Mouse (Mus musculus) bone marrow macrophage, adult 2 months (primary cell): Measurements from ENCODE around the gene Dst. TPM values are rescaled to one million over a fixed set of nuclear protein-coding genes. Genes with fewer than 3 reads are reported as not detected.
"Not testable (repeated sequence)": the region's sequence is repeated elsewhere in the genome, so short reads cannot be mapped to it uniquely, and the experiment has no call there.

Source experiments
- H3K27ac ChIP-seq: 2 replicates; pipeline ENCODE4 v1.5.1; 2012; ENCODE audit warnings: low read depth, low read length; ENCODE audit not compliant: insufficient read depth
- H3K4me1 ChIP-seq: 2 replicates; pipeline ENCODE4 v1.6.1; 2012; ENCODE audit warnings: low read length; ENCODE audit not compliant: control insufficient read depth, insufficient read depth
- H3K4me3 ChIP-seq: 2 replicates; pipeline ENCODE4 v1.5.1; 2012; ENCODE audit warnings: mild to moderate bottlenecking, low read length, moderate library complexity; ENCODE audit not compliant: insufficient read depth
- CTCF ChIP-seq: IDR thresholded peaks from 2 replicates; pipeline ENCODE4 v1.5.1; 2012; ENCODE audit warnings: low read depth, mild to moderate bottlenecking, low read length, moderate library complexity
- POLR2A ChIP-seq: IDR thresholded peaks from 2 replicates; pipeline ENCODE4 v1.6.1; 2012; ENCODE audit warnings: mild to moderate bottlenecking, low read depth, low read length, borderline replicate concordance
- polyA plus RNA-seq: library from polyadenylated mRNA; stranded (reverse); fragments of >200 nt; gene quantifications from 2 replicates; pipeline ENCODE4 v1.2.4, GENCODE M21; 2012; ENCODE audit not compliant: missing spikeins, insufficient read depth, insufficient read length

Dst gene
- polyA plus RNA-seq, 1 experiment, result 8.5 TPM

DNA sequence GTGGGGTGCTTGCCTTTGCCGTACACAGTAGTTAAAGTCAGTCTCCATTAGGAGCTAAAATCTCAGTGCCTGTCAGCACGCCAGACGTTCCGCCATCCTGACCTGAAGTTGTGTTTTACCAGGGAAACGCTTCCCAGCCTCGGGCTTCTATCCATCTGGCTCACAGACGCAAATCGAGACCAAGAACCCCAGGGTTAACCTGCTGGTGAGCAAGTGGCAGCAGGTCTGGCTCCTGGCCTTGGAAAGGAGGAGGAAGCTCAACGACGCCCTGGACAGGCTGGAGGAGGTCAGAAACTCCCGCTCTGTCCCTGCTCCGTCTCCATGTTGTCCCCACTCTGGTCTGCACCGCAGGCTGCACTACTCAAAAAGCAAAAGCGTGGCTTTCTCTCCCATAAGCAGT, 385.2 kb downstream of the Dst start:
- Histone ChIP-seq H3K4me1 (no peaks in the 10 kb centered on the region), H3K4me3 (no peak overlapping the region), H3K27ac (no peak overlapping the region)
- no peak for TF ChIP-seq POLR2A
- TF ChIP-seq CTCF, result no peak

DNA sequence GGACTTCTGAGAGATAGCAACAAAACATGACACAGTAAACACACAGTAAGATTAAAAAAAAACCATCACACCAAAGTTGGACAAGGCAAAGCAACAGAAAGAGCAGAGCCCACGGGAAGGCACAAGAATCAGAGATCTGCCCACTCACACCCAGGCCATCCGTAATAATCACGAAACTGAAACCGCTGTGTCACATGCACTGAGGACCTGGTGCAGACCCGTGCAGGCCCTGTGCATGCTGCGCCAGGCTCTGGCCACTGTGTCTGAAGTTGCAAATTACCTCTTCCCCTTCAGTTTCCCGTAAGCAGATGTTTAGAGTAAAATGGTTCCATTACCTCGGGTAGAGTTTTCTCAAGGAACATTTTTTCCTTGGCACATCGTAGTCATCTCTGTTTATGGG, 389.6 kb downstream of the Dst start:
- no peak overlapping the region for H3K4me3 ChIP-seq
- TF ChIP-seq CTCF, result no peak
- no peak for TF ChIP-seq POLR2A
- H3K4me1 ChIP-seq, result no peaks in the 10 kb centered on the region
- no peak overlapping the region for H3K27ac ChIP-seq

DNA sequence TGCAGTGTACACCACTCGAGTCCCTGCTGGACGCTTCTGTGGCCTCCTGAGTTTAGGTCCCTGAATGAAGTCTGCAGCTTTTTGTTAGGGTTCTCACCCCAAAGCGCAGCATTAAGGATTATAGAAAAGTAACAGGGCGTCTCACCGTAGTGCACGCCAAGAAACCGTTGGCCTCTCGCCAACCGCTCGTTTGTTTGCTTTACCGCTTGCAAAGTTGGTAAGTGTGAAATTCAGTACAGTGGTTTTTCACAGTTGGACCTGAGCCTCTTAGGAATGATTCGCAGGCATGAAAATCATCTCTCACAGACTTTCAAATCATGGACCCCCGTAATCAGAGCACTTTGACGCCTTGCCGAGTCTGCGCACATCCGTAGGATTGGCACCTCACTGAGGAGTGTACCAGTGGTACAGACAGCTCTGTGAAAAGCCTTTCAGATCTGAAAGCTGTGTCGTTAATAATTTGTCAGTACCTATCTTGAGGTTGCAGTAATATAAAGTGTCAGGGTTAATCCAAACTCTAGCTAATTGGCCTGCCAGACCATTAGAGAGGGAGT, 390.7 kb downstream of the Dst start:
- Histone ChIP-seq H3K27ac (no peak overlapping the region), H3K4me1 (no peaks in the 10 kb centered on the region), H3K4me3 (no peak overlapping the region)
- TF ChIP-seq CTCF (no peak), POLR2A (no peak)

DNA sequence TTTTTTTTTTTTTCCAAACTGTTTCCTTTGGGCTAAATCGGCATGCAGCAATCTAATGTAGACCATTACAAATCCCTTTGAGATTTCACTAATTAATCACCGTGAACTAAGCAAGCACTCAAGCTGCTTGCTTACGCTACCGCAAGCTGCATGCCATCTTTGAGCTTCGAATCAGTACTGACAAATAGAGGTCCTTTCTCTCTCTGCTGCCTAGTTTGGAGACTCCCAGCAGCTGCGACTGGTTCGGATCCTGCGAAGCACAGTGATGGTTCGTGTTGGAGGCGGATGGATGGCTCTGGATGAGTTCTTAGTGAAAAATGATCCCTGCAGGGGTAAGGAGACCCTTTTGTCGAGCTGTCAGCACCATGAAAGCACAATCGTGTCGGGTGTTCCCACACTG, 391.5 kb downstream of the Dst start:
- no peak for TF ChIP-seq POLR2A
- TF ChIP-seq CTCF, result no peak
- H3K4me3 ChIP-seq, result no peak overlapping the region
- no peak overlapping the region for H3K27ac ChIP-seq
- H3K4me1 ChIP-seq, result no peaks in the 10 kb centered on the region

DNA sequence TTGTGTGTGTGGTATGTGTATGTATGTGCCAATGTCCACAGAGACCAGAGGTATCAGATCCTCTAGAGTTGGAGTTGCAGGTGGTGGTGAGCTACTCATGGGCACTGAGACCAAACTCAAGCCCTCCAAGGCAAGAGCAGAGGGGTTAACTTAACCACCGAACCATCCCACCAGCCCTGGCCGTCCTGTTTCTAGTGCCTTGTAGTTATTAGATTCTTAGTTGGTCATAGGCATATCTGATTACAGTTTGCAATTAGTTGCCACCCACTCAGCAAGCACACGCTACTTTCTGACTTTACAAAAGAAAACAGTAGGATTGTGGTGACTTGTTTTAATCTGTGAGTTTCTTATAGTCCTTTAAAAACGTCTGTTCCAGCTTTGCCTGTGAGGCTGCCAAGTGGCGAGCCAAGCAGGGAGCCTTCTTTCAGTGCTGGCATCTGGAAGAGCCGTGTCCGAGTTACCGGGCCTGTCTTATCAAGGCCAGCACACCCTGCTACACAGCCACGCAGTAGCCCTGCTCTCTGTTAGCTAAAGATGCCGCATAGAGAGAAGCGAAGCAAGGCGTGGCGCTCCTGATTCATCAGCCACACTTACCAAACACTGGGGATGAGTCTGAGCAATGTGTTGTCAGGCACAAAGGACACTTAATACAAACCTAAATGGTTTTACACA, 392.4 kb downstream of the Dst start:
- Histone ChIP-seq H3K27ac (no peak overlapping the region), H3K4me1 (no peaks in the 10 kb centered on the region), H3K4me3 (no peak overlapping the region)
- TF ChIP-seq POLR2A (no peak), CTCF (no peak)

DNA sequence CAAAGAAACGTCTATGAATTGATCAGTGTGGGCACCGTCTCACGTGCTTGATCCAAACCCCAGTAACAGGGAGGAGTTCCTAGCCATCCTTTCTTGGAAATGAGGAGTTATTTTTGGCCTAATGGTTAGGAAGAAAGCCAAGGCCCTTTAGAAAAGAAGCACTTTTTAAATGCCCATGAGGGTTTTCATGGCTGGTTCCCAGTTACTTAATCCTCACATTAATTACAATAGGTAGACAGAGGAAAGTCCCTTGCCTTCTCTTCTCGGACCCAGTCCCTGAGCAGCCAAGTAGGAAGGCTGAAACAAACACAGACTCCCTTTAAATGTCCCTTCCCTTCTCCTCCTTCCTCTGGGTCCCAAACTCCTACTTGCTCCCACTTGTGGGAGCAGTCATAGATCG, 396.2 kb downstream of the Dst start:
- TF ChIP-seq POLR2A (no peak), CTCF (no peak)
- no peak overlapping the region for H3K4me3 ChIP-seq
- no peak overlapping the region for H3K27ac ChIP-seq
- no peaks in the 10 kb centered on the region for H3K4me1 ChIP-seq

DNA sequence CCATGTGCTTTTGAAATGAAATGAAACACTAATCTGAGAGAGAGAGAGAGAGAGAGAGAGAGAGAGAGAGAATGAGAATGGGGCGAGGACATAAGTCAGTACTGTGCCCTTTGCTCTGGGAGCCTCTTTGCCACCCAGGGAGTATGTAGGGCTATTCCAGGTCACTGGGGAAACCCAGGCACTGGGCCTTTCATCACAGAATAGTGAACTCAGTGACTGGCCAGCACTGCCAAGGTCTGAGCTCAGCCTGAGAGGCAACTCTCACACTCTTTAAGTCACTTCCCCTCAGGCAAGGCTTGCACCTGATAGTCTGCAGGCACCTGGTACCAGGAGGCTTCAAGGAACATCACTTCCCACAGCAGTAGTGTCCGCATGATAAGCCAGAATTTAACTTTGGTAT, 398.7 kb downstream of the Dst start:
- no peak for TF ChIP-seq POLR2A
- TF ChIP-seq CTCF, result no peak
- no peak overlapping the region for H3K4me3 ChIP-seq
- no peak overlapping the region for H3K27ac ChIP-seq
- H3K4me1 ChIP-seq, result peaks cover 8% of the 10 kb centered on the region

DNA sequence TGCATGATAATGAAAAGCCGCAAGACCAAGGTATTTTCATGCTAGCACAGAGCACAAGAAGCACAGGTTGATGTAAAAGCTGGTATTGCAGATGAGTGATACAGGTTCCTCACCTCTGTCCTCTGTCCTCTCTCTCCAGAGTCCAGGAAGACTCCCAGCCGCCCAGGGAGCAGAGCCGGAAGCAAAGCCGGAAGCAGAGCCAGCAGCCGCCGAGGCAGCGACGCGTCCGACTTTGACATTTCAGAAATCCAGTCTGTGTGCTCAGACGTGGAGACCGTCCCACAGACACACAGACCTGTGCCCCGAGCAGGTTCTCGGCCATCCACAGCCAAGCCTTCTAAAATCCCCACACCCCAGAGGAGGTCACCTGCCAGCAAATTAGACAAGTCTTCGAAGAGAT, 399.2 kb downstream of the Dst start:
- no peak overlapping the region for H3K4me3 ChIP-seq
- H3K27ac ChIP-seq, result no peak overlapping the region
- no peak for TF ChIP-seq POLR2A
- TF ChIP-seq CTCF, result no peak
- peaks cover 11% of the 10 kb centered on the region for H3K4me1 ChIP-seq

DNA sequence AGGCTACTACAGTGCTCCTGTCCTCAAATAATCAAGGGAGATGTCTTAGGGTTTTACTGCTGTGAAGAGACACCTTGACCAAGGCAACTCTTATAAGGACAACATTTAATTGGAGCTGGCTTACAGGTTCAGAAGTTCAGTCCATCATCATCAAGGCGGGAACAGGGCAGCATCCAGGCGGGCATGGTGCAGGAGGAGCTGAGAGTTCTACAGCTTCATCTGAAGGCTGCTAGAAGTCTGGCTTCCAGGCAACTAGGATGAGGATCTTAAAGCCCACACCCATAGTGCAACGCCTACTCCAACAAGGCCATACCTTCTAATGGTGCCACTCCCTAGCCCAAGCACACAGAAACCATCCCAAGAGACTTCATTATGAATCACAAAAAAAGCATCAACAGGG, 400.8 kb downstream of the Dst start:
- not testable (repeated sequence) for H3K4me3 ChIP-seq, H3K27ac ChIP-seq
- peaks cover 21% of the 10 kb centered on the region for H3K4me1 ChIP-seq

DNA sequence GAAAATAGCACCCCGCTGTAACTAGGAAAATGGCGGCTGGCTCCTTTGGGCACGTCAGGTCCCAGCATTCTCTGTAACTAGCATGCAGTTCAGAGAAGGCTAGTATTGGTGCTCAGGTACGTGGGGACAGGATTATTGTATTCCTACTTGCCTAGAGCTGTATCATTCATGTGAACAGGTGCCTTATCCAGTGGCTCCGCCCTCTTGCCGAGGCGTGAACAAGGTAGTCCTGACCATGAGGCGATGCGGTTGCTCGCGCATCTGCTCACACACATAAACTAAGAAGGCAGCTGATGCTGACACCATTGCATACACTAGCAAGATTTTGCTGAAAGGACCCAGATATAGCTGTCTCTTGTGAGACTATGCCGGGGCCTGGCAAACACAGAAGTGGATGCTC, 401.4 kb downstream of the Dst start:
- TF ChIP-seq CTCF (no peak), POLR2A (no peak)
- Histone ChIP-seq H3K4me3 (no peak overlapping the region), H3K4me1 (peaks cover 21% of the 10 kb centered on the region), H3K27ac (no peak overlapping the region)

DNA sequence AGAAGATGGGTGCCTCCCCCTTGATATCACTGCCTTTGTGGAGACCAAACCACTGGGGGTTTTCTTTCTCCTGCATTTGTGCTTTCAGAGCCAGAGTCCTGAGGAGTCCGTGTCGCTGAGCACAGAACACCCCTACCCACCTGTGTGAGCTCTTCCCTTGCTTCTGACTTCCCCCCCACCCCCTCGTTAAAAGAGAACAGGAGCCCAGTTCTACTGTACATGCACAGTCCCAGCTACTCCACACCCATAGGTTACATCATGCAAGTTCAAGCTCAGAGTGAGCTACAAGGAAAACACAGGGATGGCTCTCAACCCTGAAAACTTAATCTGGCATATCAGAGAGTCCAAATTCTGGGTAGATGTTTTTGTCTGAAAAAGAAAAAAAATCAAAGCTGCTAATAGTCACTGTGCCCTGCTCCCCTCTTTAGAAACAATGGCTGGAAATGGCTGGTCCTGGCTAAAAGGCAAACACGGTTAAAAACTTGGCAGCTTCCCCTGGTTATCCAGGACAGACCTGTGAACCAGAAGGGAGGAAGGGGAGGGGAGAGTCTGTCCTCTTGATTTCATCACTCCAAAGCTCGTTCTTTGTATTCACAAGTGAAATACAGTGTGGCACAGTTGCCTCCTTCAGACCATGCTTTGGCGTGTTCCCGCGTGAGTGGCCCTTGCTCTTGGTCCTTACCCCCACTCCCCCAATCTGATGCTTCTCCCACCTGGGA, 402.7 kb downstream of the Dst start:
- H3K27ac ChIP-seq, result no peak overlapping the region
- H3K4me3 ChIP-seq, result no peak overlapping the region
- H3K4me1 ChIP-seq, result peaks cover 24% of the 10 kb centered on the region
- TF ChIP-seq CTCF, result 0 out of 2 replicates have a peak, but pooled peaks have one; percentile 7
- no peak for TF ChIP-seq POLR2A
